Mouse (Mus musculus): Measurements from ENCODE around the gene Ttc3. TPM values are rescaled to one million over a fixed set of nuclear protein-coding genes. Genes with fewer than 3 reads are reported as not detected.
"Not testable (repeated sequence)": the region's sequence is repeated elsewhere in the genome, so short reads cannot be mapped to it uniquely, and the experiment has no call there.

Ttc3 gene
- polyA plus RNA-seq, 1 experiment: 20.3 TPM

- H3K4me3 ChIP-seq (ENCODE audit: insufficient read depth, low read length): no peak overlapping the region
- no peak for TF ChIP-seq CTCF (IDR thresholded peaks at IDR 0.05; ENCODE audit: low read depth, low read length)
- no peak for TF ChIP-seq POLR2A (IDR thresholded peaks at IDR 0.05; ENCODE audit: borderline replicate concordance, low read depth, low read length)
- no peaks in the 10 kb centered on the region for H3K4me1 ChIP-seq (ENCODE audit: control insufficient read depth, insufficient read depth, low read length)
- no peak overlapping the region for H3K27ac ChIP-seq (ENCODE audit: insufficient read depth, low read depth, low read length)
Observed at GRCm38 (mm10) chr16:94473086-94473822, 102.8 kb downstream of the Ttc3 start.

GRCm38 (mm10) chr16:94484752-94485535 lies 114.5 kb downstream of the Ttc3 start:
- Histone ChIP-seq H3K27ac (ENCODE audit: insufficient read depth, low read depth, low read length) (no peak overlapping the region), H3K4me3 (ENCODE audit: insufficient read depth, low read length) (no peak overlapping the region), H3K4me1 (ENCODE audit: control insufficient read depth, insufficient read depth, low read length) (peaks cover 4% of the 10 kb centered on the region; the same call in 1 of the 2 replicates)
- no peak for TF ChIP-seq POLR2A (IDR thresholded peaks at IDR 0.05; ENCODE audit: borderline replicate concordance, low read depth, low read length)
- TF ChIP-seq CTCF (IDR thresholded peaks at IDR 0.05; ENCODE audit: low read depth, low read length): no peak

GRCm38 (mm10) chr16:94487341-94487740 lies 116.9 kb downstream of the Ttc3 start:
- no peak for TF ChIP-seq POLR2A (IDR thresholded peaks at IDR 0.05; ENCODE audit: borderline replicate concordance, low read depth, low read length)
- TF ChIP-seq CTCF (IDR thresholded peaks at IDR 0.05; ENCODE audit: low read depth, low read length): no peak
- Histone ChIP-seq H3K4me1 (ENCODE audit: control insufficient read depth, insufficient read depth, low read length) (peaks cover 4% of the 10 kb centered on the region; the same call in 1 of the 2 replicates), H3K27ac (ENCODE audit: insufficient read depth, low read depth, low read length) (no peak overlapping the region), H3K4me3 (ENCODE audit: insufficient read depth, low read length) (no peak overlapping the region)

GRCm38 (mm10) chr16:94489326-94489725 lies 118.9 kb downstream of the Ttc3 start:
- H3K4me1 ChIP-seq (ENCODE audit: control insufficient read depth, insufficient read depth, low read length): peaks cover 4% of the 10 kb centered on the region; the same call in 1 of the 2 replicates

GRCm38 (mm10) chr16:94497176-94497575 lies 126.8 kb downstream of the Ttc3 start:
- H3K4me1 ChIP-seq (ENCODE audit: control insufficient read depth, insufficient read depth, low read length): peaks cover 29% of the 10 kb centered on the region
- not testable (repeated sequence) for H3K4me3 ChIP-seq (ENCODE audit: insufficient read depth, low read length)
- peak overlapping the region; percentile 63 for H3K27ac ChIP-seq (ENCODE audit: insufficient read depth, low read depth, low read length)

More at GRCm38 (mm10) chr16:94489326-94489725, 118.9 kb downstream of the Ttc3 start:
- Histone ChIP-seq H3K4me3 (ENCODE audit: insufficient read depth, low read length) (no peak overlapping the region), H3K27ac (ENCODE audit: insufficient read depth, low read depth, low read length) (no peak overlapping the region)
- TF ChIP-seq POLR2A (IDR thresholded peaks at IDR 0.05; ENCODE audit: borderline replicate concordance, low read depth, low read length) (no peak), CTCF (IDR thresholded peaks at IDR 0.05; ENCODE audit: low read depth, low read length) (no peak)

- TF ChIP-seq POLR2A (IDR thresholded peaks at IDR 0.05; ENCODE audit: borderline replicate concordance, low read depth, low read length): no peak
- TF ChIP-seq CTCF (IDR thresholded peaks at IDR 0.05; ENCODE audit: low read depth, low read length): no peak
- peak overlapping the region; percentile 66 for H3K27ac ChIP-seq (ENCODE audit: insufficient read depth, low read depth, low read length)
- H3K4me3 ChIP-seq (ENCODE audit: insufficient read depth, low read length): no peak overlapping the region
Observed at GRCm38 (mm10) chr16:94497911-94498310, 127.5 kb downstream of the Ttc3 start.

GRCm38 (mm10) chr16:94504192-94504591 lies 133.8 kb downstream of the Ttc3 start:
- peaks cover 25% of the 10 kb centered on the region for H3K4me1 ChIP-seq (ENCODE audit: control insufficient read depth, insufficient read depth, low read length)
- no peak for TF ChIP-seq POLR2A (IDR thresholded peaks at IDR 0.05; ENCODE audit: borderline replicate concordance, low read depth, low read length)
- TF ChIP-seq CTCF (IDR thresholded peaks at IDR 0.05; ENCODE audit: low read depth, low read length): no peak
- no peak overlapping the region for H3K27ac ChIP-seq (ENCODE audit: insufficient read depth, low read depth, low read length)
- no peak overlapping the region for H3K4me3 ChIP-seq (ENCODE audit: insufficient read depth, low read length)

More at GRCm38 (mm10) chr16:94497911-94498310, 127.5 kb downstream of the Ttc3 start:
- H3K4me1 ChIP-seq (ENCODE audit: control insufficient read depth, insufficient read depth, low read length): peaks cover 34% of the 10 kb centered on the region

- peaks cover 28% of the 10 kb centered on the region for H3K4me1 ChIP-seq (ENCODE audit: control insufficient read depth, insufficient read depth, low read length)
- no peak overlapping the region for H3K4me3 ChIP-seq (ENCODE audit: insufficient read depth, low read length)
- TF ChIP-seq POLR2A (IDR thresholded peaks at IDR 0.05; ENCODE audit: borderline replicate concordance, low read depth, low read length) (no peak), CTCF (IDR thresholded peaks at IDR 0.05; ENCODE audit: low read depth, low read length) (no peak)
- no peak overlapping the region for H3K27ac ChIP-seq (ENCODE audit: insufficient read depth, low read depth, low read length)
Observed at GRCm38 (mm10) chr16:94507071-94507470, 136.7 kb downstream of the Ttc3 start.

- TF ChIP-seq CTCF (IDR thresholded peaks at IDR 0.05; ENCODE audit: low read depth, low read length) (no peak), POLR2A (IDR thresholded peaks at IDR 0.05; ENCODE audit: borderline replicate concordance, low read depth, low read length) (no peak)
- H3K27ac ChIP-seq (ENCODE audit: insufficient read depth, low read depth, low read length): no peak overlapping the region
- peaks cover 13% of the 10 kb centered on the region for H3K4me1 ChIP-seq (ENCODE audit: control insufficient read depth, insufficient read depth, low read length)
- H3K4me3 ChIP-seq (ENCODE audit: insufficient read depth, low read length): no peak overlapping the region
Observed at GRCm38 (mm10) chr16:94508769-94509168, 138.4 kb downstream of the Ttc3 start.

GRCm38 (mm10) chr16:94509983-94510382 lies 139.6 kb downstream of the Ttc3 start:
- Histone ChIP-seq H3K27ac (ENCODE audit: insufficient read depth, low read depth, low read length) (no peak overlapping the region), H3K4me3 (ENCODE audit: insufficient read depth, low read length) (no peak overlapping the region), H3K4me1 (ENCODE audit: control insufficient read depth, insufficient read depth, low read length) (peaks cover 7% of the 10 kb centered on the region)
- TF ChIP-seq CTCF (IDR thresholded peaks at IDR 0.05; ENCODE audit: low read depth, low read length) (no peak), POLR2A (IDR thresholded peaks at IDR 0.05; ENCODE audit: borderline replicate concordance, low read depth, low read length) (no peak)

Data from bone marrow macrophage, adult 2 months (primary cell).